Mouse (Mus musculus) embryonic facial prominence, embryonic 14.5 days (tissue): ENCODE results near the gene Dpp10. TPM values are rescaled to one million over a fixed set of nuclear protein-coding genes. Genes with fewer than 3 reads are reported as not detected.

Source experiments
- ATAC-seq: fragments of 200-750 bp; cut with Nextera tagmentation; 2 replicates; pipeline ENCODE4 v1.8.0; 2017; ENCODE audit warnings: low read depth, moderate number of reproducible peaks, moderate TSS enrichment
- DNase-seq: peaks from one replicate; pipeline ENCODE4 v3.0.0-alpha.2; 2015; ENCODE audit warnings: low spot score
- H3K27ac ChIP-seq: fragments of 300-500 bp; sonication (generic); replicated peaks from 2 replicates; pipeline ENCODE4 v1.5.1; 2014; ENCODE audit warnings: low read depth, mild to moderate bottlenecking, low read length, moderate library complexity
- H3K27me3 ChIP-seq: fragments of 300-500 bp; sonication (generic); replicated peaks from 2 replicates; pipeline ENCODE4 v1.6.1; 2014; ENCODE audit warnings: low read length; ENCODE audit not compliant: control insufficient read depth, insufficient read depth
- H3K36me3 ChIP-seq: fragments of 300-500 bp; sonication (generic); 2 replicates; pipeline ENCODE4 v1.6.1; 2014; ENCODE audit warnings: low read length, mixed read lengths; ENCODE audit not compliant: control insufficient read depth, insufficient read depth
- H3K4me1 ChIP-seq: fragments of 300-500 bp; sonication (generic); 2 replicates; pipeline ENCODE4 v1.6.1; 2014; ENCODE audit warnings: antibody characterized with exemption, low read length; ENCODE audit not compliant: control insufficient read depth, insufficient read depth
- H3K4me2 ChIP-seq: fragments of 300-500 bp; sonication (generic); 2 replicates; pipeline ENCODE4 v1.6.1; 2014; ENCODE audit warnings: low read depth, mild to moderate bottlenecking, low read length, moderate library complexity, mixed read lengths
- H3K4me3 ChIP-seq: fragments of 300-500 bp; sonication (generic); 2 replicates; pipeline ENCODE4 v1.5.1; 2014; ENCODE audit warnings: low read depth, mild to moderate bottlenecking, low read length
- H3K9ac ChIP-seq: fragments of 300-500 bp; sonication (generic); 2 replicates; pipeline ENCODE4 v1.6.1; 2014; ENCODE audit warnings: low read depth, mild to moderate bottlenecking, low read length, moderate library complexity, mixed read lengths
- H3K9me3 ChIP-seq: fragments of 300-500 bp; sonication (generic); 2 replicates; pipeline ENCODE4 v1.6.1; 2016; ENCODE audit warnings: low read length; ENCODE audit not compliant: control insufficient read depth
- WGBS: fragments of 180-500 bp; shearing (Covaris S2); extraction: QIAGEN DNeasy Blood & Tissue Kit; methylation state at CpG from one replicate; pipeline ENCODE4 v1.1.7; 2014; 5-methylcytosine and 5-hydroxymethylcytosine counted together
- polyA plus RNA-seq: library from polyadenylated mRNA; unstranded; fragments of >200 nt; fragmentation: Nextera tagmentation; extraction: Ambion mirVana; gene quantifications from 2 replicates; pipeline ENCODE4 v1.2.1, GENCODE M21; 2014

Dpp10 gene
- polyA plus RNA-seq, 1 experiment from 2014 or later, result 0.90 TPM

GRCm38 (mm10) chr1:123637897-123638296 is 407.5 kb downstream of the Dpp10 start:
- no peaks in the 10 kb centered on the region for H3K4me1 ChIP-seq
- DNase-seq, result no peak
- no peak overlapping the region for H3K27ac ChIP-seq
- H3K36me3 ChIP-seq, result no peaks in the 10 kb centered on the region
- H3K27me3 ChIP-seq, result no peaks in the 10 kb centered on the region
- H3K9me3 ChIP-seq, result no peaks in the 10 kb centered on the region
- no peak for ATAC-seq
- H3K4me2 ChIP-seq, result no peak overlapping the region
- WGBS, result 88% methylated on average over 1 of the region's 1 CpGs
- no peak overlapping the region for H3K9ac ChIP-seq
- H3K4me3 ChIP-seq, result no peak overlapping the region

- no peak for ATAC-seq
- 80% methylated on average over 3 of the region's 3 CpGs for WGBS
- H3K4me1 ChIP-seq, result no peaks in the 10 kb centered on the region
Measured at GRCm38 (mm10) chr1:123628268-123628667, 417.1 kb downstream of the Dpp10 start.

GRCm38 (mm10) chr1:123584857-123585256 is 460.5 kb downstream of the Dpp10 start:
- DNase-seq (no peak), ATAC-seq (no peak)
- H3K4me1 ChIP-seq, result no peaks in the 10 kb centered on the region
- no peaks in the 10 kb centered on the region for H3K27me3 ChIP-seq
- H3K36me3 ChIP-seq, result no peaks in the 10 kb centered on the region
- H3K9ac ChIP-seq, result no peak overlapping the region
- H3K9me3 ChIP-seq, result no peaks in the 10 kb centered on the region
- H3K4me3 ChIP-seq, result no peak overlapping the region
- no peak overlapping the region for H3K27ac ChIP-seq
- no peak overlapping the region for H3K4me2 ChIP-seq

More at GRCm38 (mm10) chr1:123628268-123628667, 417.1 kb downstream of the Dpp10 start:
- Histone ChIP-seq H3K27me3 (no peaks in the 10 kb centered on the region), H3K4me3 (no peak overlapping the region), H3K36me3 (no peaks in the 10 kb centered on the region), H3K9me3 (no peaks in the 10 kb centered on the region), H3K9ac (no peak overlapping the region), H3K27ac (no peak overlapping the region), H3K4me2 (no peak overlapping the region)
- DNase-seq, result no peak

GRCm38 (mm10) chr1:123580112-123580511 is 465.2 kb downstream of the Dpp10 start:
- H3K4me1 ChIP-seq, result no peaks in the 10 kb centered on the region
- H3K36me3 ChIP-seq, result no peaks in the 10 kb centered on the region
- H3K9ac ChIP-seq, result no peak overlapping the region
- ATAC-seq (no peak), DNase-seq (no peak)
- 89% methylated on average over 2 of the region's 2 CpGs for WGBS
- H3K27ac ChIP-seq, result no peak overlapping the region
- H3K4me2 ChIP-seq, result no peak overlapping the region
- no peaks in the 10 kb centered on the region for H3K9me3 ChIP-seq
- no peak overlapping the region for H3K4me3 ChIP-seq
- H3K27me3 ChIP-seq, result no peaks in the 10 kb centered on the region

- no peak overlapping the region for H3K4me3 ChIP-seq
- ATAC-seq (no peak), DNase-seq (no peak)
- H3K27me3 ChIP-seq, result no peaks in the 10 kb centered on the region
- H3K4me2 ChIP-seq, result no peak overlapping the region
- WGBS, result 73% methylated on average over 1 of the region's 1 CpGs
- H3K36me3 ChIP-seq, result no peaks in the 10 kb centered on the region
- H3K27ac ChIP-seq, result no peak overlapping the region
- H3K9me3 ChIP-seq, result no peaks in the 10 kb centered on the region
- H3K9ac ChIP-seq, result no peak overlapping the region
- no peaks in the 10 kb centered on the region for H3K4me1 ChIP-seq
Measured at GRCm38 (mm10) chr1:123573713-123574112, 471.6 kb downstream of the Dpp10 start.

- no peak for ATAC-seq
- WGBS, result 87% methylated on average over 1 of the region's 1 CpGs
- Histone ChIP-seq H3K9ac (no peak overlapping the region), H3K4me3 (no peak overlapping the region), H3K9me3 (no peaks in the 10 kb centered on the region), H3K27me3 (no peaks in the 10 kb centered on the region), H3K4me2 (no peak overlapping the region), H3K36me3 (no peaks in the 10 kb centered on the region), H3K27ac (no peak overlapping the region), H3K4me1 (no peaks in the 10 kb centered on the region)
- no peak for DNase-seq
Measured at GRCm38 (mm10) chr1:123542496-123542895, 502.9 kb downstream of the Dpp10 start.

GRCm38 (mm10) chr1:123467729-123468128 is 577.6 kb downstream of the Dpp10 start:
- H3K9me3 ChIP-seq, result no peaks in the 10 kb centered on the region

GRCm38 (mm10) chr1:123414163-123414562 is 631.2 kb downstream of the Dpp10 start:
- 46% methylated on average over 1 of the region's 1 CpGs for WGBS
- no peak for ATAC-seq
- H3K4me2 ChIP-seq, result no peak overlapping the region

More at GRCm38 (mm10) chr1:123467729-123468128, 577.6 kb downstream of the Dpp10 start:
- Histone ChIP-seq H3K4me1 (no peaks in the 10 kb centered on the region), H3K9ac (no peak overlapping the region), H3K4me3 (no peak overlapping the region), H3K4me2 (no peak overlapping the region), H3K27me3 (no peaks in the 10 kb centered on the region), H3K27ac (no peak overlapping the region), H3K36me3 (no peaks in the 10 kb centered on the region)
- no peak for DNase-seq
- WGBS, result 60% methylated on average over 1 of the region's 1 CpGs
- ATAC-seq, result no peak

GRCm38 (mm10) chr1:123351300-123351699 is 694.1 kb downstream of the Dpp10 start:
- Histone ChIP-seq H3K9me3 (no peaks in the 10 kb centered on the region), H3K9ac (no peak overlapping the region), H3K36me3 (no peaks in the 10 kb centered on the region), H3K4me3 (no peak overlapping the region), H3K27me3 (no peaks in the 10 kb centered on the region), H3K4me1 (no peaks in the 10 kb centered on the region), H3K27ac (no peak overlapping the region), H3K4me2 (no peak overlapping the region)
- ATAC-seq (no peak), DNase-seq (no peak)
- 62% methylated on average over 2 of the region's 2 CpGs for WGBS

More at GRCm38 (mm10) chr1:123414163-123414562, 631.2 kb downstream of the Dpp10 start:
- Histone ChIP-seq H3K4me1 (no peaks in the 10 kb centered on the region), H3K27me3 (no peaks in the 10 kb centered on the region), H3K9ac (no peak overlapping the region), H3K9me3 (no peaks in the 10 kb centered on the region), H3K27ac (no peak overlapping the region), H3K4me3 (no peak overlapping the region), H3K36me3 (no peaks in the 10 kb centered on the region)
- no peak for DNase-seq
